Comparison of ENCODE assay signal across 9 mouse cellular contexts in genomic region chr8:105593859-105594258, GRCm38 (mm10). TPM values are rescaled to one million over a fixed set of nuclear protein-coding genes. Genes with fewer than 3 reads are reported as not detected.
A peak's percentile ranks its signal among the peaks of the same experiment; 100 is the strongest.
DNase-seq lines count a peak whose midpoint lies in the region; ATAC-seq and TF ChIP-seq lines count a peak whose summit lies in the region.
"Had no signal": no experiment of that assay in that cellular context is flagged by ENCODE, and none has a peak within 500 bp of the region (broad histone marks: within the 10 kb centered on the region; RNA-seq: fewer than 3 reads in every experiment).

No protein-coding gene starts in this region.

- peak; percentile 31 for DNase-seq in ovary, postnatal 10 days (ENCODE audit: low spot score)
- no peak for DNase-seq in ovary, adult 18-20 months (ENCODE audit: low spot score)
- DNase-seq in hindbrain, embryonic 10.5 days (ENCODE audit: low spot score): peak; percentile 36
- DNase-seq in limb, embryonic 14.5 days (ENCODE audit: low spot score): peak; percentile 69
- DNase-seq in testis, postnatal 14 days (ENCODE audit: low spot score): peak; percentile 44
- no peak for DNase-seq in cerebellum, postnatal 10 days
- no peak for DNase-seq in cerebellum, postnatal 4 days (ENCODE audit: low spot score in 2 of 2)
- DNase-seq: liver, embryonic 13.5 days had no signal

- H3K4me1 ChIP-seq in embryonic facial prominence, embryonic 15.5 days: peaks cover 24% of the 10 kb centered on the region
- H3K4me1 ChIP-seq in hindbrain, embryonic 10.5 days (replicated peaks): peaks cover 16% of the 10 kb centered on the region
- H3K4me1 ChIP-seq in limb, embryonic 14.5 days (ENCODE audit: control insufficient read depth, insufficient read depth, low read length): peaks cover 13% of the 10 kb centered on the region

- peak; percentile 84 for ATAC-seq in embryonic facial prominence, embryonic 15.5 days (ENCODE audit: insufficient number of reproducible peaks, low FRiP score, low TSS enrichment, low read depth)
- peak; percentile 87 for ATAC-seq in limb, embryonic 14.5 days (ENCODE audit: low FRiP score, low read depth)

- H3K9me3 ChIP-seq in embryonic facial prominence, embryonic 15.5 days (replicated peaks): no peaks in the 10 kb centered on the region
- H3K9me3 ChIP-seq in hindbrain, embryonic 10.5 days: no peaks in the 10 kb centered on the region
- no peaks in the 10 kb centered on the region for H3K9me3 ChIP-seq in limb, embryonic 14.5 days (ENCODE audit: control insufficient read depth, low read length)
- H3K9me3 ChIP-seq: liver, embryonic 13.5 days had no signal

- peak overlapping the region; percentile 45 for H3K4me2 ChIP-seq in embryonic facial prominence, embryonic 15.5 days (replicated peaks)
- H3K4me2 ChIP-seq in limb, embryonic 14.5 days (replicated peaks; ENCODE audit: low read depth, low read length, severe bottlenecking): peak overlapping the region; percentile 38
- H3K4me2 ChIP-seq: liver, embryonic 13.5 days had no signal

- no peak for TF ChIP-seq POLR2A in limb, embryonic 14.5 days (IDR thresholded peaks at IDR 0.05; ENCODE audit: borderline replicate concordance, extremely low read depth, insufficient read depth, insufficient read length)

- H3K4me3 ChIP-seq in embryonic facial prominence, embryonic 15.5 days (replicated peaks): peak overlapping the region; percentile 29
- H3K4me3 ChIP-seq in hindbrain, embryonic 10.5 days: 0 out of 2 replicates have a peak overlapping the region, but pooled peaks have one; percentile 3
- H3K4me3 ChIP-seq in limb, embryonic 14.5 days (replicated peaks; ENCODE audit: low read length): peak overlapping the region; percentile 24
- H3K4me3 ChIP-seq: liver, embryonic 13.5 days had no signal

- peak overlapping the region; percentile 7; the same call in 1 of the 2 replicates for H3K9ac ChIP-seq in embryonic facial prominence, embryonic 15.5 days
- peak overlapping the region; percentile 48 for H3K9ac ChIP-seq in limb, embryonic 14.5 days (ENCODE audit: low read depth, low read length, severe bottlenecking)
- H3K9ac ChIP-seq: liver, embryonic 13.5 days had no signal

- H3K36me3 ChIP-seq in embryonic facial prominence, embryonic 15.5 days: no peaks in the 10 kb centered on the region
- no peaks in the 10 kb centered on the region for H3K36me3 ChIP-seq in hindbrain, embryonic 10.5 days
- no peaks in the 10 kb centered on the region for H3K36me3 ChIP-seq in limb, embryonic 14.5 days (ENCODE audit: control insufficient read depth, insufficient read depth, low read length)
- H3K36me3 ChIP-seq: liver, embryonic 13.5 days had no signal

- H3K27ac ChIP-seq in embryonic facial prominence, embryonic 15.5 days (replicated peaks): peak overlapping the region; percentile 87
- no peak overlapping the region for H3K27ac ChIP-seq in hindbrain, embryonic 10.5 days
- H3K27ac ChIP-seq in limb, embryonic 14.5 days (replicated peaks; ENCODE audit: low read depth, low read length): peak overlapping the region; percentile 80
- H3K27ac ChIP-seq: liver, embryonic 13.5 days had no signal

- no peaks in the 10 kb centered on the region for H3K27me3 ChIP-seq in embryonic facial prominence, embryonic 15.5 days
- peaks cover 20% of the 10 kb centered on the region for H3K27me3 ChIP-seq in hindbrain, embryonic 10.5 days (ENCODE audit: insufficient read depth, poor library complexity, severe bottlenecking)
- H3K27me3 ChIP-seq in limb, embryonic 14.5 days (ENCODE audit: control insufficient read depth, insufficient read depth, low read length): no peaks in the 10 kb centered on the region

- WGBS in embryonic facial prominence, embryonic 15.5 days: 9% methylated on average over 15 of the region's 15 CpGs
- 32% methylated on average over 15 of the region's 15 CpGs for WGBS in hindbrain, embryonic 10.5 days
- WGBS in limb, embryonic 14.5 days: 10% methylated on average over 15 of the region's 15 CpGs

RNA-seq across cellular contexts. Expression of gene Ripor1, which starts 11.2 kb away (rescaled TPM):
- 21.6 and 24.9 TPM in 2 replicates for polyA plus RNA-seq in embryonic facial prominence, embryonic 15.5 days (2015; fragmentation: Nextera tagmentation; extraction: Ambion mirVana)
- 17.7 and 23.7 TPM in 2 replicates for polyA plus RNA-seq in hindbrain, embryonic 10.5 days (2016; fragmentation: Nextera tagmentation; extraction: Ambion mirVana)
- polyA plus RNA-seq in limb, embryonic 14.5 days (2012; rRNA removed): 25.0 and 34.3 TPM in 2 replicates
- 18.7 and 22.1 TPM in 2 replicates for polyA plus RNA-seq in limb, embryonic 14.5 days (2014; fragmentation: Nextera tagmentation; extraction: Ambion mirVana)

RNA-seq across cellular contexts. Expression of gene Atp6v0d1, which starts 28.0 kb away (rescaled TPM):
- polyA plus RNA-seq in embryonic facial prominence, embryonic 15.5 days (2015; fragmentation: Nextera tagmentation; extraction: Ambion mirVana): 99.7 and 104 TPM in 2 replicates
- 90.8 and 119 TPM in 2 replicates for polyA plus RNA-seq in hindbrain, embryonic 10.5 days (2016; fragmentation: Nextera tagmentation; extraction: Ambion mirVana)
- polyA plus RNA-seq in limb, embryonic 14.5 days (2012; rRNA removed): 98.9 and 105 TPM in 2 replicates
- 91.2 and 93.2 TPM in 2 replicates for polyA plus RNA-seq in limb, embryonic 14.5 days (2014; fragmentation: Nextera tagmentation; extraction: Ambion mirVana)

RNA-seq across cellular contexts. Expression of gene Ctcf, which starts 42.5 kb away (rescaled TPM):
- polyA plus RNA-seq in embryonic facial prominence, embryonic 15.5 days (2015; fragmentation: Nextera tagmentation; extraction: Ambion mirVana): 118 and 122 TPM in 2 replicates
- 102 and 138 TPM in 2 replicates for polyA plus RNA-seq in hindbrain, embryonic 10.5 days (2016; fragmentation: Nextera tagmentation; extraction: Ambion mirVana)
- 39.1 and 48.1 TPM in 2 replicates for polyA plus RNA-seq in limb, embryonic 14.5 days (2012; rRNA removed)
- polyA plus RNA-seq in limb, embryonic 14.5 days (2014; fragmentation: Nextera tagmentation; extraction: Ambion mirVana): 97.8 and 107 TPM in 2 replicates

RNA-seq across cellular contexts. Expression of gene Agrp, which starts 43.3 kb away (rescaled TPM):
- polyA plus RNA-seq in embryonic facial prominence, embryonic 15.5 days (2015; fragmentation: Nextera tagmentation; extraction: Ambion mirVana): 1.7 and 2.3 TPM in 2 replicates
- 0.61 and 0.73 TPM in 2 replicates for polyA plus RNA-seq in hindbrain, embryonic 10.5 days (2016; fragmentation: Nextera tagmentation; extraction: Ambion mirVana)
- polyA plus RNA-seq in limb, embryonic 14.5 days (2012; rRNA removed): 1.0 and 1.7 TPM in 2 replicates
- 2.5 and 2.6 TPM in 2 replicates for polyA plus RNA-seq in limb, embryonic 14.5 days (2014; fragmentation: Nextera tagmentation; extraction: Ambion mirVana)

Comparison
In these comparisons a context has a peak if more than half of its experiments do, and no peak if none do; other contexts are left out.
1. DNase-seq: peak in ovary, postnatal 10 days (single experiment), hindbrain, embryonic 10.5 days (single experiment), limb, embryonic 14.5 days (single experiment) and testis, postnatal 14 days (single experiment); none in ovary, adult 18-20 months (single experiment), cerebellum, postnatal 10 days (0 of 2) and cerebellum, postnatal 4 days (0 of 2).
2. Peak in every context shown above with its lines, with median percentiles within 50 percentile points of each other: H3K4me3 ChIP-seq.